Mouse (Mus musculus) fat pad, adult 2 months (tissue): Measurements from ENCODE around the gene Hist3h2ba.

Experiments
- DNase-seq: peaks from one replicate; pipeline ENCODE4 v3.0.0-alpha.2; 2011; ENCODE audit warnings: low read depth, low spot score; ENCODE audit errors: extremely low read depth

Hist3h2ba gene

GRCm38 (mm10) chr11:58948542-58949479, at the start of gene Hist3h2ba:
Gene Hist3h2ba, plus strand, starts transcription at chr11:58948920.
- no peak for DNase-seq

GRCm38 (mm10) chr11:58901080-58901479, 47.6 kb upstream of the Hist3h2ba start:
- DNase-seq = no peak

- no peak for DNase-seq
These were observed 45.0 kb upstream of the Hist3h2ba start, which contains the start of gene Zfp39 for GRCm38 (mm10) chr11:58903511-58904409. Gene Zfp39, minus strand, starts transcription at chr11:58904225.

DNA sequence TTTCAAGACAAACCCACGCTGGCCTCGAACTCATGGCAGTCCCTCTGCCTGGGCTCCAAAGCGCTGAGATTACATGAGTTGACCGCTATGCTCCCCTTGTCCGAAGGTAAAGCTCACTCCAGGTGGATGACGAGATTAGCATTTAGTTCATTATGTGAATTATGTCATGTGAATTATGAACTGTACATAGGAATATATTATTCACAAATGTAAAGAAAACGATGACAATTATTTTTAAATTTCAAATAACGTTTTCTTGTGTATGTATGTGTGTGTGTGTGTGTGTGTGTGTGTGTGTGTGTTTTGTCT, 44.4 kb upstream of the Hist3h2ba start:
- DNase-seq = no peak

DNA sequence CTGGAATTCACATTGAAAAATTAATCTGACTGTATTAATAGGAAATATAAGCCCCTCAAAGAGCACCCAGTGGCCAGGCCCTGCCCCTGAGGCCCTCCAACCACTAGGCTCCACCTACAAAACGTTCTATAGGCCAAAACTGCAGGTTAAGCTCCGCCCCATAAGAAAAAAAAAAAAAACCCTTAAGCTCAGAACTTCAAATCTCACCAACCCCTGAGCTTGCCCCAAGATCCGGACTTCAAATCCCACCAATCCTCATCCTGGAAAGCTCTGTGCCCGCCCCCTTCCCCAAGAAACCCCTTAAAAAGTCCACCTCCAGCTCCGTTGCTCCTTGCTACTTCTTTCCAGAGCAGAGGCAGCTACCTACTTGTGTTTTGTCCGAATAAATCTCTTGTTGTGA, 43.9 kb upstream of the Hist3h2ba start:
- no peak for DNase-seq

DNA sequence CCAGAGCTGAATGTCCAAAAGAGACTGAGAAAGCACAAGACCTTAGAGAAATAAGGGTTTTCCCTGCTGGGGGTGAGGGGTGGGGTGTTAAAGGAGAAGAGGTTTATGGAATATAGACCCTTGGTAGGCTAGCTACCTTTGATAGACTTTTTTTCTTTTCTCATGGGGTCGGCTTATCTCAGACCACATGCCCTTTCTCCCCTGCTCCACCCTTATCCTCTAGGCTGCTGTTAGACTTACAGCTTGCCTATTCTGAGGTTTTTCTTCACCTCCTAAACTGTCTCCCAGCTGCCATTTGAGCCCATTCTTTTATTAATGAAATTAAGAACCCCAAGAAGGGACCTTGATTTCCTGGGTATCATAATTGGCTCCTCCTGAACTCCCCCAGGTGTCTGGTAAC, 34.9 kb upstream of the Hist3h2ba start:
- DNase-seq = no peak

GRCm38 (mm10) chr11:58914461-58915028, 34.2 kb upstream of the Hist3h2ba start:
- no peak for DNase-seq

DNA sequence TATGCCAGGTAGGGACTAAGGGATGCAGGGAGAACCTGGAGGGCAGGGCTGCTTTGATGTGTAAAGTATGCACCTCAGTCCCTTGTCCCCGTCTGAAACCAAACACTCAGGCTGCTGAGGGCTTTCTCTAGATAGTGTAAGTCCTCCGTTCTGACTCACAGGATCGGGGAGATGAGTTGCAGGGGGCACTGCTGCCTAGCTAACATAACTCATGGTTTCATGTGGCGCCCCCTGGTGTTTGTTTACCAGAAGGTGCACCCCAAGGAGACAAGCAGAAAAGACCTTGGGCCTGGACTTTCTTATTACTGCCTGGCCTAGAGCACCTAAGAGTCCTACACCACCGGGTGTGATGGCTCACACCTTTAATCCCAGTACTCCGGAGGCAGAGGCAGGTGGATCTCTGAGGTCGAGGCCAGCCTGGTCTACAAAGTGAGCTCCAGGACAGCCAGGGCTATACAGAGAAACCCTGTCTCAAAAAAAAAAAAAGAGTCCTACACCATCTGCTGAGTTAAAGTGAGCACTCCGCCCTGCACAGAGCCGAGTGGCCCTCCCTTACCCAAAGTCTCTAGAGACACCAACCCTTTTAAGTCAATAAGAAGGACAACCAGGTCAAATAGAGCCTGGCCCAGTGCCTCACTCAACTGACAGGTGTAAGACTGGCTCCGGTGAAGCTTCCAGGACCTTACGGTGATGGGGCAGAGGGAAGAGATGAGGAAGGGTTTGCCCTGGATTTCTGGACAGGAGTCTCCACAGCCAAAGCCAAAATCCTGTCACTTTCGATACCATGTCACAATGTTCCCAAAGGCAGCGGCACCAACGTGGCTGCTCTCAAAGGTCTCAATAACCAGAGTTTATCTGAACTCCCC, 31.6 kb upstream of the Hist3h2ba start:
- DNase-seq = no peak

- no peak for DNase-seq
These were observed 30.9 kb upstream of the Hist3h2ba start, which contains the start of gene Btnl10 for GRCm38 (mm10) chr11:58917745-58918366. Gene Btnl10, plus strand, starts transcription at chr11:58917908.

DNA sequence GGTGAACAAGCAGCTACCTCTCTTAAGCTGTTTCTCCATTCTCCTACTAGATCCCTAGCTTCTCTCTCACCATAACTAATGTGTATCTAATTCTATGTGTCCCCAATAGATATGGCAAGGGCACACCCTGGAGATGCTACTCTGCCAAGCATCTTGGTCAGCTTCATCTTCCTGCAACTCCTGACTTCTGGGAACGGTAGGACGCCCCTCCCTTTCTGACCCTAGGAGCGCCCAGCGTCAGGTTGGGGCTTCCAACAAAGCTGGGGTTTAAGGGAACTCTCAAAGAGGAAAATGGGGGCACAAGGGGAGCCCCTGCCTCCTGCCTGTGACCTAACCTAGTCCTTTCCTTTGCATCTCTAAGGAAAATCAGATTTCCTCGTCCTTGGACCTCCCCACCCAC, 30.0 kb upstream of the Hist3h2ba start:
- DNase-seq = no peak

GRCm38 (mm10) chr11:58922420-58922819, 26.3 kb upstream of the Hist3h2ba start:
- no peak for DNase-seq

DNA sequence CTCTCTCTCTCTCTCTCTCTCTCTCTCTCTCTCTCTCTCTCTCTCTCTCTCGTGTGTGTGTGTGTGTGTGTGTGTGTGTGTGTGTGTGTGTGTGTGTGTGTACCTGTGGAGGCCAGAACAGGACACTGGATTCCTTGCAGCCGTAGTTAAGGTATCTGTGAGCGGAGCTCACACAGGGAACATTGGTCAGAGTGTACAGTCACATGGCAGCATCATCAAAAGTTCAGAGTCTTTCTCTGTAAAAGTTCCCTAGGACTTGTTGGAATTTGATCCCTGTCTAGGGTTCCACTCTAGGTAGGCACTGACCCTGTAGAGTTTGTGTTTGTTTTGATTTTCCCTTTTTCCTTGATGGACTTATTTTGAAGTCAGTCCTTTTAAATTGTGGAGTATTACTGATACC, 22.1 kb upstream of the Hist3h2ba start:
- DNase-seq = no peak

DNA sequence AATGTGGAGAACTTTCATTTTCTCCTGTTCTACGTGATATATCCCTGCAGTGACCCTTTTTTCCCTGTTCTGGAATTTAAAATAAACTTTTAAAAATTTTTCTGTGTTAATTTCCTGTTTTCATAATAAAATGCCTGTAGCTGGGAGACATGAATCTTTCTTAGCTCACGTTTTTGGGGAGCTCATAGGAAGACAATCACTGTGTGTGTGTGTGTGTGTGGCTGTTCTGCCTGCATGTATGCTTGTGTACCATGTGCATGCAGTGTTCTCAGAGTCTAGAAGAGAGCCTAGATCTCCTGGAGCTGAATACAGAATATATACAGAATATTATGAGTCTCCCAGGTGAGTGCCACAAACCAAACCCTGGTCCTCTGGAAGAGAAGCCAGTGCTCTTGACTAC, 21.7 kb upstream of the Hist3h2ba start:
- DNase-seq = no peak

DNA sequence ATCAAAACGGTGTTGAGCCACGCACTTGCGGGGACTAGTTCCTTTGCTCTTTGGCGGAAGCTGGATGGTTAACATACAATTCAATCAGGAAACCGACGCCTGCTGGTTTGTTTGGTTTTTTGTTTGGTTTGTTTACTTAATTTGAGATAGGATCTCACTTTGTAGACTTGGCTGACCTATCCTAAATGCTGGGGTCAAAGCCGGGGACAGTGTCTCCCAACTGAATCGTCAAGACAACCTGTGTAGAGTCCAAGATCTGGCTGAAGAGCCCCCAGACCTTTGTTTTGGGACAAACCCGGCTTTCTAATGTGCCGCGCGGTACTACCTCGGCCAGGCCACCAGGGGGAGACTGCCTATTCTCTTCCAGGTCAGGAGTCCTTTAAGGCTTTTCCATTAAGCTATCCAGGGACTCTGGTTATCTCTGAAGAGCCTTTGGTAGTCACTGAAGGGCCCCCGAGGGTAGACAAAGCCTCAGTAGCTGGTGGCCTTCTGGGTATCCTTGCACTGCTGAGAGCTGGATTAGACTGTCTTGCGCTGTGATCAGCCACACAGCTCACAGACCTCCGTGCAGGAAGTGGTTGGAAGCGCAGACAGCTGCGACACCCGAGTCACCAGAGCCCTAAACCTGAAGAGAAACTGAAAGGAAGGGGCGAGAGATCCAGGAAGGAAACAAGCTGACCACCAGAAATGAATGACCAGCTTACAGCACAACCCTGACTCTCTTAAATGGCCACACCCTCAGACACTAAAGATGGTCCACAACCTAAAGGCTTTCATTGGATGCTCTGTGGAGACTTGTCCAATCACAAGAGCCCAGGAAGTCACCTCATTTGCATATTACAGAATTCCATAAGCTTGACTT, 20.7 kb upstream of the Hist3h2ba start:
- no peak for DNase-seq

GRCm38 (mm10) chr11:58929055-58929454, 19.7 kb upstream of the Hist3h2ba start:
- DNase-seq = no peak

DNA sequence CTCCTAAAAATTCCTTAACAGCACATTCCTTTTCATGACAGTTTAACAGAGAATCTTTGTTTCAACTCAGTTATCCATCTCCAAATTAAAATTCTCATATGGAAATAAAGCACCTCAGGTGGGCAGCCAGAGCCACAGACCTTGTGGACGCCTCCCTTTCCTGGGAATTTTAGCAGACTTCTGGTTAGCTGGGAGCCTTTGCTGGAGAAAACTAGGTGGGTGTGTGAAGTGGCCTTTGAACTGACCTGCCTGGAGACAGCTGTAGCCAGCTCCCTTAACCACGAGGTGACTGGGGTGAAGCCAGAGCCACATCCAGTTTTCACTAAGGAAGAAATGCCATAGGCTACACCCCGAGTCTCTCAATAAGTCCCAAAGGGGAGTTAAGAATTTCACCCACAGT, 19.1 kb upstream of the Hist3h2ba start:
- DNase-seq = no peak

DNA sequence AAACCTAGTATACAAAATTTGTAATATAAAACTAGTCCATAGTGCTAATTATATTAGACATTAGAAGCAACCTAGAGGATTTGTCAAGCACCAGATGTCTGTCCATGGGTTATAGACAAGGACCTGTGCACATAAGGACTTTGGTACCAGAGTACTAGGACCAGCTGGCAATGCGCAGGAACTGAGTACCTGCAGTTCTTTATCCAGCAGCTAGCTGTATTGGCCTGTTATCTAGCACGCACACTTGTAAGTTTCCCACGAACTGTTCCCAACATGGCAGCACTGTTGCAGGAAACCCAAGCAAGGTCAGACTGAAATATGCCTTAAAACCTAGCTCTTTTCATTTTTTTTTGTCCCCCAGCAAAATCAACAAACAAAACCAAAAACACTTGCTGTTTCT, 18.5 kb upstream of the Hist3h2ba start:
- DNase-seq = no peak

DNA sequence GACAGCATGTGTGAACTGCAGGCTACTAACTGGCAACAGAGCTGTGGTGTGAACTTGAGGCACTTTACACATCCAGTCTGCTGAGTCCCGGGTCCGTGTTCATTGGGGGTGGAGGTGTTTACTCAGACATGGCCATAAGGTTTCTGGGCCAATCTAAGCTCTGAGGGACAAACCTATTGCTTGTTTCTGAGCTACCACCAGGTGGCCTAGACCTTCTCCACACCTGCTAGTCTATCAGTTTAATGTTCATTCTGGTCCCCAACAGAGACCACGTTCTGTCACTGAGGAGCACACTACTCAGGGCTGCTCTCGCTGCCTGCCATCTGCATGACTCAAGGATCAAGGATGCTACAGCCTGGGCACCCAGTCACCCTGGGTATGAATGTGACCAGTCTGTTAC, 17.1 kb upstream of the Hist3h2ba start:
- DNase-seq = no peak

- DNase-seq = no peak
These were observed 10.8 kb upstream of the Hist3h2ba start for GRCm38 (mm10) chr11:58937909-58938308.
